Mouse (Mus musculus) forebrain, embryonic 16.5 days (tissue): ENCODE results near the gene Fxyd1. TPM values are rescaled to one million over a fixed set of nuclear protein-coding genes. Genes with fewer than 3 reads are reported as not detected.

Experiments used
- ATAC-seq: fragments of 200-750 bp; cut with Nextera tagmentation; 2 replicates; pipeline ENCODE4 v1.8.0; 2017; ENCODE audit warnings: mild to moderate bottlenecking, moderate library complexity
- H3K27ac ChIP-seq: fragments of 300-500 bp; sonication (generic); 2 replicates; pipeline ENCODE4 v1.5.1; 2014; ENCODE audit warnings: low read length, control low read depth
- H3K27me3 ChIP-seq: fragments of 300-500 bp; sonication (generic); replicated peaks from 2 replicates; pipeline ENCODE4 v1.6.1; 2014; ENCODE audit warnings: low read length; ENCODE audit not compliant: control insufficient read depth, insufficient read depth
- H3K36me3 ChIP-seq: fragments of 300-500 bp; sonication (generic); 2 replicates; pipeline ENCODE4 v1.6.1; 2014; ENCODE audit not compliant: control insufficient read depth, insufficient read depth
- H3K4me1 ChIP-seq: fragments of 300-500 bp; sonication (generic); replicated peaks from 2 replicates; pipeline ENCODE4 v1.6.1; 2014; ENCODE audit warnings: low read length; ENCODE audit not compliant: control insufficient read depth, insufficient read depth
- H3K4me2 ChIP-seq: fragments of 300-500 bp; sonication (generic); 2 replicates; pipeline ENCODE4 v1.6.1; 2014; ENCODE audit warnings: mild to moderate bottlenecking, low read length, control low read depth
- H3K4me3 ChIP-seq: fragments of 300-500 bp; sonication (generic); replicated peaks from 2 replicates; pipeline ENCODE4 v1.5.1; 2014; ENCODE audit warnings: mild to moderate bottlenecking, low read length, control low read depth
- H3K9ac ChIP-seq: fragments of 300-500 bp; sonication (generic); replicated peaks from 2 replicates; pipeline ENCODE4 v1.6.1; 2014; ENCODE audit warnings: low read depth, low read length, control low read depth
- H3K9me3 ChIP-seq: fragments of 300-500 bp; sonication (generic); 2 replicates; pipeline ENCODE4 v1.6.1; 2016; ENCODE audit warnings: low read length; ENCODE audit not compliant: control insufficient read depth
- WGBS: fragments of 180-500 bp; shearing (Covaris S2); extraction: QIAGEN DNeasy Blood & Tissue Kit; methylation state at CpG from one replicate; pipeline ENCODE4 v1.1.7; 2014; 5-methylcytosine and 5-hydroxymethylcytosine counted together
- polyA plus RNA-seq: library from polyadenylated mRNA; unstranded; fragments of >200 nt; fragmentation: Nextera tagmentation; extraction: Ambion mirVana; gene quantifications from 2 replicates; pipeline ENCODE4 v1.2.1, GENCODE M21; 2015

Gene Fxyd1
- polyA plus RNA-seq, 1 experiment from 2014 or later = 10.7 TPM

DNA sequence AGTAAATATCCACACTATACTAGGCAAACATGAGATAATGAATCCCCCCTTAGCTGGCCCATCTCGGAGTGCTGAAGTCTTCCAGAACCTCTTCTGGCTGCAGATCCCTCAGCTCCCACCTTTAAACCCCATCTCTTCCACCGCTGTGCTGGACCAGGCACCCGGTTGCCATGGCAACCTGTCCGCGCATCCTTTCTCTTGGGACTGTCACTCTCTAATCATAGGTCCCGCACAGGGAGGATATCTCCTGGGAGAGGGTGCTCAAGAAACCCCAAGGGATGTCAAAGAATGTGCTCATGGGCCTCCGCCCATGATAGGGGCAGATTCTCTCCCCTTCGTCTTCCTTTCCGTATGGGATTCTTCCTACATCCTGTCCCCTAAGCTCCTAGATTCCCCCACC is 6.1 kb downstream of the Fxyd1 start:
- Histone ChIP-seq H3K9me3 (no peaks in the 10 kb centered on the region), H3K27ac (no peak overlapping the region), H3K4me3 (peak overlapping the region; percentile 38), H3K27me3 (peaks cover 30% of the 10 kb centered on the region), H3K4me1 (peaks cover 37% of the 10 kb centered on the region), H3K4me2 (peak overlapping the region; percentile 58), H3K36me3 (no peaks in the 10 kb centered on the region), H3K9ac (0 out of 2 replicates have a peak overlapping the region, but pooled peaks have one; percentile 37)
- 3% methylated on average over 9 of the region's 9 CpGs for WGBS
- ATAC-seq = peak; percentile 7; the same call in 1 of the 2 replicates

DNA sequence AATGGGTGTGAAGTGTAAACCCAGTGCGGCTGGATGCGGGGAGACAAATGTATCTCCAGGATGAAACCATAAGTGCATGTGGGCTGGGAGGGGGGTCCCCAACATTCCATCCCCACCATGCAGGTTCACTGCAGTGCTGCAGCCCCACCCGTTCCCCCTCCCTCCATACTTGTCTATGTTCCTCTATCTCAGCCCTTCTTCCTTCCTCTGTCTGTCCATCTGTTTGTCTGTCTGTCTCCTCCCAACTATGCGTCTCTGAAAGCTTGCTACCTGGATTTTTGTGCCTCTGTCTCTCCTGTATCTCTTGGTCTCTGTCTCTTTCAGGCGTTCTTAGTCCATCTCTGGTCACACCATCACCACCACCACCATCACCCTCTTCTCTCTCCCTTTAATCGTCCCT is 6.5 kb downstream of the Fxyd1 start:
- no peaks in the 10 kb centered on the region for H3K9me3 ChIP-seq
- peak overlapping the region; percentile 38 for H3K4me3 ChIP-seq
- peaks cover 30% of the 10 kb centered on the region for H3K27me3 ChIP-seq
- no peaks in the 10 kb centered on the region for H3K36me3 ChIP-seq
- peak overlapping the region; percentile 58 for H3K4me2 ChIP-seq
- H3K9ac ChIP-seq = peak overlapping the region; percentile 35
- H3K4me1 ChIP-seq = peaks cover 37% of the 10 kb centered on the region
- H3K27ac ChIP-seq = no peak overlapping the region
- ATAC-seq = peak; percentile 8; the same call in 1 of the 2 replicates
- 3% methylated on average over 6 of the region's 6 CpGs for WGBS

DNA sequence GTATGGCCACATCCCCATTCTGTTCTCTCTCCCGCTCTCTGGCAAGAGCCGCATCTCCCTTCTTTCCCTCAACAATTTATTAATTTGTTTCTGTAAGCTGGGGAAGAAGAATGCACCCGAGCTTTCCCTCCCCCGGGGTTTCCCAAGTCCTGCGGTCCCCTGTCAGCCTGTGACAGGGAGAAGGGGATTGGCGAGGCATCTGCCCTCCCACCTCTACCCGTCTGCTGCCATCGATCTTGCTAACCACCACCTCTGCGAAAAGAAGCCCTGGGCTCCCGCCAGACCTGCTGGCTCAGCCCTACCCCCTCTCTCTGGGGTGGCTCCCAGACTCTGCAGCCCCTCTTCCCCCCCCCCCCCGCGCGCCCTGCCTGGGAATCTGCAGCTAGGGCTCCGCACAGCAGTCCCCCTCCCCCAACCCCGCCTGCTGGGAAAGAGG is 7.1 kb downstream of the Fxyd1 start:
- 2% methylated on average over 11 of the region's 15 CpGs for WGBS
- peaks cover 37% of the 10 kb centered on the region for H3K4me1 ChIP-seq
- H3K4me2 ChIP-seq = peak overlapping the region; percentile 58
- peak overlapping the region; percentile 58; the same call in 1 of the 2 replicates for H3K27ac ChIP-seq
- no peaks in the 10 kb centered on the region for H3K9me3 ChIP-seq
- peak overlapping the region; percentile 35 for H3K9ac ChIP-seq
- no peaks in the 10 kb centered on the region for H3K36me3 ChIP-seq
- H3K4me3 ChIP-seq = peak overlapping the region; percentile 38
- H3K27me3 ChIP-seq = peaks cover 30% of the 10 kb centered on the region
- ATAC-seq = peak; percentile 45

DNA sequence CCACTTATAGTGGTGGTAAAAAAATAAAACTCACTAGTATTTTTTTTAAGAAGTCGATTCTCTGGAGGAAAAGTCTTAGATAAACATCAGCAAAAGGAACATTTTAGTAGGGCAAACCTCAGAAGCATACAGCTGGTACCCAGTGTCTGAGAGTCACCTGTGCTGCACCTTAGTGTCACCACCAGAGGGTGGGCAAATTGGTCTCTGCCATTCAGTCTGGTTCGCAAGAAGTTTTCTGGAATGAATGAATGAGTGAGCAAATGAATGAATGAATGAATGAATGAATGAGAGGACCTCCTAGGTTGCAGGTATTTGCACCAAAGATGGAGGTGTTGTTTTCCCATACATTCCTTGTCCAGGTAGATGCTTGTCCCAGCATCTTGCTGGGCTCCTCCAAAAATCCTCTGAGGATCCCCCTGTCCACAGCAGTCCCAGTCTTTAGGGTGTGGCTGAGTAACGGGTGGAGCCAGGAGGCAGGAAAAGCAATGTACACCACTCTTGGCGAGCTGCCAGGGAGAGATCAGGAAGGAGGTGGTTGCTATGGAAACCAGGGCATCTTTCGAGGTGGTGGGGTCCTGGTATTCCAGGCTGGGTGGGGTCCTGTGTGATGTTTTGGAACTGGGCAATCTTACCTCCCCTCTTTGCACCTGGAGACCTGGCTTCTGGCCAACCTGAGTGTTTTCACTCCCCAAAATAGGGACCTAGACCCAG is 7.7 kb downstream of the Fxyd1 start:
- peaks cover 31% of the 10 kb centered on the region for H3K27me3 ChIP-seq
- H3K4me3 ChIP-seq = peak overlapping the region; percentile 38
- peak overlapping the region; percentile 35 for H3K9ac ChIP-seq
- peaks cover 37% of the 10 kb centered on the region for H3K4me1 ChIP-seq
- H3K36me3 ChIP-seq = no peaks in the 10 kb centered on the region
- no peaks in the 10 kb centered on the region for H3K9me3 ChIP-seq
- ATAC-seq = peak; percentile 10; the same call in 1 of the 2 replicates
- peak overlapping the region; percentile 58 for H3K4me2 ChIP-seq
- 18% methylated on average over 5 of the region's 5 CpGs for WGBS
- peak overlapping the region; percentile 58; the same call in 1 of the 2 replicates for H3K27ac ChIP-seq

DNA sequence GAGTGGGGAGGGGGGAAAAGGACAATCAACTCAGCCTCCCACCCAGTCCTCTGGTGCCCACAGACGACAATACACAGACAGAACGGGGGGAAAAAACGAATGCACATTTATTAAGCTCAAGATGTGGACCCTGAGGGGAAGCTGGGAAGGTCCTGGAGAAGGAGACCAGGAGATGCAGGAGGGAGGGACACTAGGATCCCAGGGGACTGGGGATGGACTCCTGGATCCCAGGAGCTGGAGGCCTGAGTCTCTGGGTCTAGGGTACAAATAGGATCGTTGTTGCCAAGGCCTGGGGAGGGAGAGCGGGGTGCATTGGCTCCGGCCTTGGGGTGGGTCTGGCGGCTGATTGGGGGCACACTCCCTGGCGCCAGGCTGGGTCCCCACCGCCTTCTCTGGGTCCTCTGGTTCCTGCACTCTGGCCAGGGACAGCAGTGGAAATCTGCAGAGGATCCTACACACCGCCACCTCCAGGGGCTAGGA is 14.5 kb downstream of the Fxyd1 start, which contains the start of gene Fxyd5:
Gene Fxyd5 (minus strand): TSS at position 51 of the 480 bp plus-strand sequence.
- Histone ChIP-seq H3K4me2 (peak within 1 kb of the TSS; percentile 43), H3K9ac (0 out of 2 replicates have a peak within 1 kb of the TSS, but pooled peaks have one; percentile 9), H3K9me3 (no peaks in the 10 kb centered on the region), H3K4me3 (peak within 1 kb of the TSS; percentile 23), H3K27ac (no peak within 1 kb of the TSS), H3K27me3 (peaks cover 28% of the 10 kb centered on the region), H3K36me3 (no peaks in the 10 kb centered on the region), H3K4me1 (peaks cover 3% of the 10 kb centered on the region; the same call in 1 of the 2 replicates)
- ATAC-seq = no peak
- WGBS = 30% methylated on average over 10 of the region's 10 CpGs

DNA sequence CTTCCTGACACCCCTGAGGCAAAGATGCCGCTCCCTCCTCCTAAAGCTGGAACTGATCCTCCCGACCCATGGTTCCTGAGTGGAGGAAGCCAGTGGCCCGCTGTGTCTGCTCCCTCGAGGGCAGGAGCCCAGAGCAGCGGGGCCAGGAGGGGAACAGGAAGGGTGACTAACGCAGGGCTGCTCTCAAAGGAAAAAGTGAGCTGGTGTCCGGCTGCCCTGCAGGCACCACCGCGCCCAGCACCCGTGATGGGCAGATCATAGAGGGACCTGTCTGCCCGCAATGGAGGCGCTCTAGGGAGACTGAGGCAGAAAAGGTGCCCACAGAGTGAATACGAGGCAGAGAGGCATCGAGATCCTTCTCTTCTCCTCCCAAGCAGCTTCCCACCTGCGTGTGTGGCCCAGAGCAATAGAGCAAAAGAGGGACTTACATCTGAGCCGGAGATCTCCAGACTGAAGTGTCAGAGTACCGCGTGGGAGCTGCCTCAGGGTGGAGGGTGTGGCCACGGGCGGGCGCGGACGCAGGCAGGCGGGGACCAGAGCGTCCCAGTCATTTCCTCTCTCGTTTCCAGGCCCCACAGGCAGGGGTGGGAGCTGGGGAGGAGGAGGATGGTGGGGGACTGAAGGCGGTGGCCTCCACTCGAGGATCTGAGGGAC is 15.2 kb downstream of the Fxyd1 start:
- peak overlapping the region; percentile 23 for H3K4me3 ChIP-seq
- ATAC-seq = no peak
- H3K36me3 ChIP-seq = no peaks in the 10 kb centered on the region
- peaks cover 28% of the 10 kb centered on the region for H3K27me3 ChIP-seq
- H3K9me3 ChIP-seq = no peaks in the 10 kb centered on the region
- H3K4me2 ChIP-seq = peak overlapping the region; percentile 43
- H3K4me1 ChIP-seq = peaks cover 3% of the 10 kb centered on the region; the same call in 1 of the 2 replicates
- H3K27ac ChIP-seq = no peak overlapping the region
- H3K9ac ChIP-seq = 0 out of 2 replicates have a peak overlapping the region, but pooled peaks have one; percentile 9
- 2% methylated on average over 28 of the region's 28 CpGs for WGBS

DNA sequence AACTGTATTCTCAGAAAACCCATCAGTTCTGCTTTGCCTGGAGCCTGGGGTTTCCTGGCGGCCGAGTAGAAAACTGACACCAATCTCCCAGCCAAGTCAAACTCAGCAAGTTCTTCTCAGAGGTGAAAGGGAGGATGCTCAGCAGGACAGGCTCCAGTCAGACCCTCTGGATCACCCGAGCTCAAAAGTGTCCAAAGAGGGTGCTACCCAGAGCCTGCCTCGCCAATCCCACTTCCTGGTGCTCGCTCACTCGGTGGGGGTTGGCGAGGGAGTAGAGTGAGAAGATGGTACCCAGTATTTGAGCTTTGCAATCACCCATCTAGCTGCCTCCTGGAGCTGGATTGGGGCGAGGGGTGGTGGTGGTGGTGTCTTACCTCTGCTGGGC is 16.0 kb downstream of the Fxyd1 start:
- peaks cover 28% of the 10 kb centered on the region for H3K27me3 ChIP-seq
- 36% methylated on average over 8 of the region's 8 CpGs for WGBS
- H3K4me1 ChIP-seq = peaks cover 3% of the 10 kb centered on the region; the same call in 1 of the 2 replicates
- no peak overlapping the region for H3K9ac ChIP-seq
- ATAC-seq = no peak
- no peak overlapping the region for H3K27ac ChIP-seq
- no peak overlapping the region for H3K4me3 ChIP-seq
- no peaks in the 10 kb centered on the region for H3K36me3 ChIP-seq
- H3K4me2 ChIP-seq = no peak overlapping the region
- H3K9me3 ChIP-seq = no peaks in the 10 kb centered on the region

DNA sequence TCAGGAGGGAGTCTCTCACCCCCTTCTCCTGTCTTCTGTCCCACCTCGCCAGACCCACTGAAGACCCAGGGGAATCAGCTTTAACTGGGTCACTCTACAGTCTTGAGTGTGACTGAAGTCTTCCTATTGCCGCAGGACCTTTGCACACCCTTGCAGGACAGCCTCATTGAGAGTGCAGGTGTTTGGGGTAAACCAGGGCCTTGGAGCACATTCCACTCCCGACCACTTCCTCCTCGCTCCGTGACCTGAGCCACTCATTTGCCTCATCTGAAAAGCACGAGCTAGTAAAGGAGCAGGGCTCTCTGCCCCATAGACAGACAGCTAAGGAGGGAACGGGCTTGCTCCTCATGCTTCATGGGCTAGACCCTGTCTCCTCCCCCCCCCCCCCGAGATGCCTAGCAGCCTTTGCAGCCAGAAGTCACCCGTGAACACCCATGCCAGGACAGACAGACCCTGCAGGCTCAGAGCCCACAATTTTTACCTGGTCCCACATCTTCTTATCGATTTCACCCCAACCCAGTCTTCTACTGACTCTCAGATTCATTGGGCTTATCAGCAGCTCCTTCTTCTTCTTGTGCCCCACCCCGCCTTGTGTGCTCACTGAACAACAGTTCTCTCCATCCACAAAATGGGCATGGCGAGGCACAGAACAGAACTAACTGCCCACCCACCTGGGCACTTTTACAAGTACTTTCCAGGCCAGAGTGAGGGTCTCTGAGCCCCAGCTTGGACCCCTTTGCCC is 16.5 kb downstream of the Fxyd1 start:
- H3K9ac ChIP-seq = no peak overlapping the region
- no peaks in the 10 kb centered on the region for H3K36me3 ChIP-seq
- H3K9me3 ChIP-seq = no peaks in the 10 kb centered on the region
- peaks cover 28% of the 10 kb centered on the region for H3K27me3 ChIP-seq
- 79% methylated on average over 12 of the region's 12 CpGs for WGBS
- H3K27ac ChIP-seq = no peak overlapping the region
- H3K4me2 ChIP-seq = no peak overlapping the region
- no peak for ATAC-seq
- H3K4me1 ChIP-seq = peaks cover 3% of the 10 kb centered on the region; the same call in 1 of the 2 replicates
- no peak overlapping the region for H3K4me3 ChIP-seq
